Mouse (Mus musculus) brain, embryonic 14.5 days (tissue): ENCODE measurements around the gene Sumf2.

Experiments used
- CTCF ChIP-seq: fragments of 200-500 bp; IDR thresholded peaks from 2 replicates; pipeline ENCODE4 v1.5.1; 2012; ENCODE audit warnings: inconsistent platforms, mild to moderate bottlenecking, moderate library complexity, borderline replicate concordance; ENCODE audit not compliant: insufficient read depth, insufficient read length; ENCODE audit errors: extremely low read depth
- POLR2A ChIP-seq: fragments of 200-500 bp; IDR thresholded peaks from 2 replicates; pipeline ENCODE4 v1.6.1; 2012; ENCODE audit warnings: mild to moderate bottlenecking, inconsistent platforms, borderline replicate concordance; ENCODE audit not compliant: poor library complexity, insufficient read depth, insufficient read length, severe bottlenecking; ENCODE audit errors: extremely low read depth

- TF ChIP-seq POLR2A: no peak
- TF ChIP-seq CTCF: no peak
Observed at GRCm38 (mm10) chr5:129855163-129855562, 8.4 kb downstream of the Sumf2 start.
